Mouse (Mus musculus) thymus, adult 2 months (tissue): Measurements from ENCODE around the gene Larp1b. TPM values are rescaled to one million over a fixed set of nuclear protein-coding genes. Genes with fewer than 3 reads are reported as not detected.
"Not testable (repeated sequence)": the region's sequence is repeated elsewhere in the genome, so short reads cannot be mapped to it uniquely, and the experiment has no call there.

ENCODE experiments used
- DNase-seq: peaks from one replicate; pipeline ENCODE4 v3.0.0; 2021
- H3K27ac ChIP-seq: fragments of 200-500 bp; 2 replicates; pipeline ENCODE4 v1.5.1; 2012; ENCODE audit warnings: low read length, control low read depth; ENCODE audit not compliant: control insufficient read depth, insufficient read depth
- H3K27me3 ChIP-seq: fragments of 200-500 bp; 2 replicates; pipeline ENCODE4 v1.6.1; 2012; ENCODE audit warnings: mild to moderate bottlenecking, low read length, moderate library complexity, mixed read lengths; ENCODE audit not compliant: control insufficient read depth, insufficient read depth
- H3K36me3 ChIP-seq: fragments of 200-500 bp; 2 replicates; pipeline ENCODE4 v1.6.1; 2012; ENCODE audit warnings: mild to moderate bottlenecking, low read length, moderate library complexity; ENCODE audit not compliant: control insufficient read depth, insufficient read depth
- H3K4me1 ChIP-seq: fragments of 200-500 bp; replicated peaks from 2 replicates; pipeline ENCODE4 v1.6.1; 2012; ENCODE audit warnings: low read length; ENCODE audit not compliant: control insufficient read depth, insufficient read depth
- H3K4me3 ChIP-seq: fragments of 200-500 bp; 2 replicates; pipeline ENCODE4 v1.5.1; 2012; ENCODE audit warnings: mild to moderate bottlenecking, low read length, control low read depth, moderate library complexity; ENCODE audit not compliant: control insufficient read depth, insufficient read depth
- CTCF ChIP-seq: fragments of 200-500 bp; IDR thresholded peaks from 2 replicates; pipeline ENCODE4 v1.5.1; 2012; ENCODE audit warnings: mild to moderate bottlenecking, control low read depth, low read length, moderate library complexity, borderline replicate concordance; ENCODE audit not compliant: control insufficient read depth, poor library complexity, insufficient read depth; ENCODE audit errors: extremely low read depth
- POLR2A ChIP-seq: fragments of 200-500 bp; IDR thresholded peaks from 2 replicates; pipeline ENCODE4 v1.6.1; 2012; ENCODE audit warnings: mild to moderate bottlenecking, low read length, control low read depth, moderate library complexity; ENCODE audit not compliant: control insufficient read depth, poor library complexity, insufficient read depth; ENCODE audit errors: extremely low read depth
- WGBS: fragments of 180-500 bp; shearing (Covaris S2); methylation state at CpG from one replicate; pipeline ENCODE4 v1.1.7; 2018; 5-methylcytosine and 5-hydroxymethylcytosine counted together
- polyA plus RNA-seq: library from polyadenylated mRNA; depleted of rRNA; stranded (reverse); fragments of >200 nt; gene quantifications from 2 replicates; pipeline ENCODE4 v1.2.3, GENCODE M21; 2012; rRNA removed

Gene Larp1b
- 4.8 and 5.0 TPM in 2 replicates for polyA plus RNA-seq

DNA sequence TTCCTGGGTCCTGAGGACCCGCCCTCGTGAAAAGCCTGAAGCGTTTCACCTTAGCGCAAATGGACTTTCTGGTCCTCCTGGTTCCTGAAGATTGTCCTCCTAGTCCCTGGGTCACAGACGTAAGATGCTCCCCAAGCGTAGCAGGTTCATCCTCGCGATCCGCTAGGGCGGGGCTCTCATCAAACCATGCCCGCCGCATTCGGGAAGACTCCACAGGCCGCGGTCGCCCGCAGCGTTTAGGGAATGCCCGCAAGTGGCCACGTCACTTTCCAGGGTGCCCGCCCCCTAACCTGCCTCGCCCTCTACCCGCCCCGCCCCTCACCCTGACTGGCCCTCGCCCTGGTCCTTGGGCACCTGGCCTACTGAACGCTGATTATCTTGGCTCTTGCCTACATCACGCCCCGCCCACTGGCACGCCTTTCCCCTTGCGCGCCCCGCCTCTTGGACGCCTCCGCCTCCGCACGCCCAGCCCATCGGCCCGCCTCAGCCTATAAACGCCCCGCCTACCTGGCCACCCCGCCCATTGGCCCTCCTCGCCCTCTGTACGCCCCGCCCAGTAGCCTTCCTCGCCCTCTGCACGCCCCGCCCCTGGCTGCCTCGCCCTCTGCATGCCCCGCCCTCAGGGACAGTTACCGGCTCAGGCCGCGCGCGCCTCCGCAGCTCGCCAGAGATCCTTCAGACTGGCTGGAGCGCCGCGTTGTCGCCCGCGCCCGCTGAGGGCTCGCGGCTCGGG is at the start of gene Larp1b:
Larp1b (plus strand) TSS at position 659 of the 733 bp plus-strand sequence.
- WGBS, result under 1% methylated on average over 66 of the region's 66 CpGs
- Histone ChIP-seq H3K4me1 (peaks cover 3% of the 10 kb centered on the region), H3K36me3 (no peaks in the 10 kb centered on the region), H3K27ac (no peak within 1 kb of the TSS), H3K4me3 (peak within 1 kb of the TSS; percentile 70), H3K27me3 (no peaks in the 10 kb centered on the region)
- peak; percentile 53; the same call in 1 of the 2 replicates for TF ChIP-seq CTCF
- TF ChIP-seq POLR2A, result peak; percentile 71
- DNase-seq, result peak; percentile 100

DNA sequence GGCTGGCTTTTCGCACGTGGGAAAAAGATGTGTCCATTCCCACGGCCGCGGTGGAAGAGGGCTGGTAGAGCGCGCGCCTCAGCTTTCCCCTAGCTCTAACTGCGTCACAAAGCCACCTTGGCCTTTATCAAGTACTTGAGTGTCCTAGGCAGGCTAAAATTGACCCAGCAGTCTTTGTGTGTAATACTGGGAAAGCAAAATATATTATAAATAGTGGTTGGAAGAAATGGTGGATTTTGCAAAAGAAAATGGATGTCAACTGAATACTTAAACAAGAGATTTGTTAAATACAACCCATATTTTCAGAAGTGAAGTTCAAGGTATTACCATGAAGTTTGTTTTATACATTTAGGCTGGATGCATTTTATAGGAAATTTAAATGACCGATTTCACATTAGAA is 47.2 kb upstream of the Larp1b start, which contains the start of gene 1700034I23Rik:
1700034I23Rik (minus strand) TSS at position 101 of the 400 bp plus-strand sequence.
- 96% methylated on average over 8 of the region's 10 CpGs for WGBS
- not testable (repeated sequence) for H3K4me3 ChIP-seq, H3K36me3 ChIP-seq, DNase-seq, H3K4me1 ChIP-seq, H3K27me3 ChIP-seq, H3K27ac ChIP-seq

DNA sequence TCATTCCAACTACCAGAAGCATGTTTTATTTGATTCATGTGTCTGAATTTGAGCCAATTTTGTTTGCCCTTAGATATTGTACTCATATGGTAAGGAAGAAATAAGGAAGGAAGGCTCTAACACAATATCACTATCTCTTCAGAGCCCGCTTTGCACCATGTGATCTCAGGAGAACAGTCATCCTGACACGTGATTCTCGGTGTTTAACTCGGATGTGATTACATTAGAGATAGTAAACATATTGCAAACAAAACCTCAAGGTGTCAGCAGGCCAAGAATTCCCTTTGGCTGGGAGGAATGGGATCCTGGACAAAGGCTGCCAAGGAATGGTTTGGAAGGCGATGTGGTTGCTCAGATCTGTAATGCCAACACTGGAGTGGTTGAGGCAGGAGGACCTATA is 11.4 kb upstream of the Larp1b start:
- Histone ChIP-seq H3K27ac (no peak overlapping the region), H3K4me3 (no peak overlapping the region), H3K4me1 (no peaks in the 10 kb centered on the region), H3K36me3 (peaks cover 8% of the 10 kb centered on the region), H3K27me3 (no peaks in the 10 kb centered on the region)
- DNase-seq, result no peak
- TF ChIP-seq POLR2A (no peak), CTCF (no peak)
- WGBS, result 96% methylated on average over 5 of the region's 5 CpGs

DNA sequence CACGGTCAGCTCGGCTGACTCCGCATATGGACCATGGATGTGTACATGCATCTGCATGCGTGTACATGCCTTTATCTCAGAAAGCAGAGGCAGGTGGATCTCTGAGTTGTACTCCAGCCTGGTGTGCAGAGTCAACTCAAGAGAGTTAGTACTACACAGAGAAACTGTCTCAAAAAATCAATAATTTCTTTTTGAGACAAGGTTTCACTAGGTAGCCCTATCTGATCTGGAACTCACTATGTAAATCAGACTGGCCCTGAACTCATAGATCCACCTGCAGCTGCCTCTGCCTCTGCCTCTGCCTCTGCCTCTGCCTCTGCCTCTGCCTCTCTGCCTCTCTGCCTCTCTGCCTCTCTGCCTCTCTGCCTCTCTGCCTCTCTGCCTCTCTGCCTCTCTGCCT is 11.0 kb upstream of the Larp1b start:
- Histone ChIP-seq H3K4me1 (no peaks in the 10 kb centered on the region), H3K4me3 (no peak overlapping the region), H3K27ac (no peak overlapping the region), H3K27me3 (no peaks in the 10 kb centered on the region), H3K36me3 (peaks cover 8% of the 10 kb centered on the region)
- TF ChIP-seq POLR2A, result no peak
- no peak for TF ChIP-seq CTCF
- no peak for DNase-seq
- 99% methylated on average over 4 of the region's 4 CpGs for WGBS

DNA sequence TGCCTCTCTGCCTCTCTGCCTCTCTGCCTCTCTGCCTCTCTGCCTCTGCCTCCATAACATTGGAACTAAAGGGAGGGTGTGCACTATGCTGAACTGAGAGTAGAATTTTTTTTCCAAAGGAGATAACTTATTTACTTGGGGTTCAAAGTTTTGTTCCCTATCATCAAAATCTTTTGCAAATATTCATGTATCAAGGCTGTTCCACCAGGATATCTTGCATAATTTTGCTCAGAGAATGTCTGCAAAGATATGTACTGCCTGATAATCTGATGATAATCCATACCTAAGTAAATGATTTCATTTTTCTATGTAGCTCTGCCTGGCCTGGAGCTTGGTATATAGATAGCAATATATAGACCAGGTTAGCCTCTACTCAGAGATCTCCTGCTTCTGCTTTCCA is 10.6 kb upstream of the Larp1b start:
- no peaks in the 10 kb centered on the region for H3K27me3 ChIP-seq
- no peak for DNase-seq
- H3K4me3 ChIP-seq, result no peak overlapping the region
- no peak for TF ChIP-seq POLR2A
- TF ChIP-seq CTCF, result no peak
- H3K27ac ChIP-seq, result no peak overlapping the region
- H3K36me3 ChIP-seq, result peaks cover 3% of the 10 kb centered on the region
- H3K4me1 ChIP-seq, result no peaks in the 10 kb centered on the region

DNA sequence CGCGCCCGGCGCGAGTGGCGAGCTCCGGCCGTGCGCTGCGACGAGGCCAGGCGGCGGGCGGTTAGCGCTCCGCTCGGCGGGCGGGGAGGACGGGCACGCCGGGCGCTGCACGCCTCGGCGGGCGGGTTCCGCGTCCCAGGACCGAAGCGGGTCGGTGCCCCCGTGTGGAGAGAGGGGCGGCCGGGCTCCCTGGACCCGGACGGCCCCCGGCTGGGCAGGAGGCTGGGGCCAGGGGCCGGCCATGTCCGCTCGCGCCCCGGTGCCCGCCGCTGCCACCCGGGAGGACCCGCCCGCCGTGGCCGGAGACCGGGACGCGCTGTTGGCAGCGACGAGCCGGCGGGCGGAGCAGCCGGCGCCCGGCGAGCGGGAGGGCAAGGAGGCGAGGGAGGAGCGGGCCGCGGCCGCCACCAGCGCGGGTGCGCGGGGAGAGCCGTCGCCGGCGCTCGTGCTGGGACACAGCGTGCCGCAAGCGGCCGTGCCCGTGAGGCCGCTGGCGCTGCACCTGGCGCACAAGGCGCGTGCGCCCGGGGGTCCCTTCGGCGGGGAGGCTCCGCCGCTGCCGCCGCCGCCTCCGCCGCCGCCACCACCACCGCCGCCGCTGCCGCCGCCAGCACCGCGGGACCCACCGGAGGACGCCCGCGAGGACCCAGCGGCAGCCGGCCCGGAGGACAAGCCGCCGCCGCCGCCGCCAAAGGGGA is 424 bp downstream of the Larp1b start:
- Histone ChIP-seq H3K4me1 (peaks cover 3% of the 10 kb centered on the region), H3K36me3 (no peaks in the 10 kb centered on the region), H3K27me3 (no peaks in the 10 kb centered on the region), H3K4me3 (peak overlapping the region; percentile 70), H3K27ac (no peak overlapping the region)
- TF ChIP-seq CTCF (no peak), POLR2A (no peak)
- WGBS, result 2% methylated on average over 111 of the region's 118 CpGs
- peak; percentile 51 for DNase-seq
